Comparison of ENCODE assay signal across 8 mouse cellular contexts in genomic region chr7:135715166-135715565, GRCm38 (mm10). TPM values are rescaled to one million over a fixed set of nuclear protein-coding genes. Genes with fewer than 3 reads are reported as not detected.
DNase-seq lines count a peak whose midpoint lies in the region; ATAC-seq lines count a peak whose summit lies in the region.

No protein-coding gene starts in this region.

- ATAC-seq in kidney, embryonic 16.5 days (ENCODE audit: low FRiP score, low TSS enrichment) = no peak
- no peak for ATAC-seq in intestine, embryonic 14.5 days (replicated peaks; ENCODE audit: low FRiP score, low TSS enrichment, low read depth)
- no peak for ATAC-seq in neural tube, embryonic 12.5 days (ENCODE audit: low FRiP score, low read depth)

- peaks cover 19% of the 10 kb centered on the region for H3K4me1 ChIP-seq in kidney, embryonic 16.5 days (ENCODE audit: insufficient read depth, low read length)
- peaks cover 26% of the 10 kb centered on the region for H3K4me1 ChIP-seq in intestine, embryonic 14.5 days (replicated peaks; ENCODE audit: control insufficient read depth, insufficient read depth, low read length)
- H3K4me1 ChIP-seq in neural tube, embryonic 12.5 days = peaks cover 22% of the 10 kb centered on the region

- no peaks in the 10 kb centered on the region for H3K9me3 ChIP-seq in kidney, embryonic 16.5 days (ENCODE audit: low read length)
- no peaks in the 10 kb centered on the region for H3K9me3 ChIP-seq in intestine, embryonic 14.5 days (ENCODE audit: control insufficient read depth, low read length)
- H3K9me3 ChIP-seq in neural tube, embryonic 12.5 days = no peaks in the 10 kb centered on the region

- H3K4me2 ChIP-seq in kidney, embryonic 16.5 days (replicated peaks; ENCODE audit: low read depth, low read length) = peak overlapping the region; percentile 69
- H3K4me2 ChIP-seq in intestine, embryonic 14.5 days (ENCODE audit: low read length) = peak overlapping the region; percentile 68
- peak overlapping the region; percentile 91 for H3K4me2 ChIP-seq in neural tube, embryonic 12.5 days (replicated peaks)

- peak overlapping the region; percentile 97 for H3K9ac ChIP-seq in kidney, embryonic 16.5 days (replicated peaks; ENCODE audit: low read length)
- peak overlapping the region; percentile 96 for H3K9ac ChIP-seq in intestine, embryonic 14.5 days (ENCODE audit: low read length)
- peak overlapping the region; percentile 78 for H3K9ac ChIP-seq in neural tube, embryonic 12.5 days

- no peaks in the 10 kb centered on the region for H3K27me3 ChIP-seq in kidney, embryonic 16.5 days (ENCODE audit: insufficient read depth, low read length)
- no peaks in the 10 kb centered on the region for H3K27me3 ChIP-seq in intestine, embryonic 14.5 days (replicated peaks; ENCODE audit: control insufficient read depth, insufficient read depth, low read length)
- H3K27me3 ChIP-seq in neural tube, embryonic 12.5 days (replicated peaks) = no peaks in the 10 kb centered on the region

- no peak for DNase-seq in kidney, adult 11 months
- DNase-seq in embryo, embryonic 10.5 days (ENCODE audit: low spot score) = peak; percentile 45
- DNase-seq in intestine, embryonic 14.5 days (ENCODE audit: low spot score) = no peak
- DNase-seq in layer of hippocampus, postnatal 10 days (ENCODE audit: low spot score in 2 of 2) = no peak
- DNase-seq in T-cell, adult 2 months (ENCODE audit: low spot score) = no peak
- no peak for DNase-seq in cerebellum, adult 11 months

- peak overlapping the region; percentile 97 for H3K4me3 ChIP-seq in kidney, embryonic 16.5 days (ENCODE audit: low read length)
- peak overlapping the region; percentile 95 for H3K4me3 ChIP-seq in intestine, embryonic 14.5 days (ENCODE audit: low read depth, low read length)
- H3K4me3 ChIP-seq in neural tube, embryonic 12.5 days = peak overlapping the region; percentile 87

- peaks cover 7% of the 10 kb centered on the region; the same call in 1 of the 2 replicates for H3K36me3 ChIP-seq in kidney, embryonic 16.5 days (ENCODE audit: insufficient read depth, low read length)
- H3K36me3 ChIP-seq in intestine, embryonic 14.5 days (ENCODE audit: control insufficient read depth, insufficient read depth, low read length) = peaks cover 7% of the 10 kb centered on the region
- peaks cover 2% of the 10 kb centered on the region; the same call in 1 of the 2 replicates for H3K36me3 ChIP-seq in neural tube, embryonic 12.5 days

- H3K27ac ChIP-seq in kidney, embryonic 16.5 days (ENCODE audit: low read length) = no peak overlapping the region
- no peak overlapping the region for H3K27ac ChIP-seq in intestine, embryonic 14.5 days (ENCODE audit: low read depth)
- H3K27ac ChIP-seq in neural tube, embryonic 12.5 days = no peak overlapping the region

- WGBS in kidney, embryonic 16.5 days = under 1% methylated on average over 7 of the region's 7 CpGs
- WGBS in intestine, embryonic 14.5 days = 2% methylated on average over 7 of the region's 7 CpGs
- 5% methylated on average over 7 of the region's 7 CpGs for WGBS in neural tube, embryonic 12.5 days

RNA-seq across cellular contexts. Expression of gene Mki67, which starts 1.0 kb away (rescaled TPM):
- 32.6 and 35.8 TPM in 2 replicates for polyA plus RNA-seq in kidney, embryonic 16.5 days (2015; fragmentation: Nextera tagmentation; extraction: Ambion mirVana)
- polyA plus RNA-seq in intestine, embryonic 14.5 days (2014; fragmentation: Nextera tagmentation; extraction: Ambion mirVana) = 55.7 and 56.3 TPM in 2 replicates
- 28.8 and 31.4 TPM in 2 replicates for polyA plus RNA-seq in neural tube, embryonic 12.5 days (2016; fragmentation: Nextera tagmentation; extraction: Ambion mirVana)
- total RNA-seq in layer of hippocampus, postnatal 10 days (2021) = 1 to 10 TPM; 9.9 TPM
